Mouse (Mus musculus) liver, embryonic 13.5 days (tissue): ENCODE measurements around the gene Rassf3. TPM values are rescaled to one million over a fixed set of nuclear protein-coding genes. Genes with fewer than 3 reads are reported as not detected.

Source experiments
- ATAC-seq: fragments of 200-750 bp; cut with Nextera tagmentation; 2 replicates; pipeline ENCODE4 v1.8.0; 2017; ENCODE audit warnings: low read depth, mild to moderate bottlenecking, moderate number of reproducible peaks, moderate library complexity
- DNase-seq: peaks from one replicate; pipeline ENCODE4 v3.0.0; 2022
- H3K27ac ChIP-seq: fragments of 300-500 bp; sonication (generic); 2 replicates; pipeline ENCODE4 v1.5.1; 2015; ENCODE audit warnings: moderate library complexity, mild to moderate bottlenecking, inconsistent platforms
- H3K27me3 ChIP-seq: fragments of 300-500 bp; sonication (generic); 2 replicates; pipeline ENCODE4 v1.6.1; 2015; ENCODE audit warnings: mild to moderate bottlenecking, inconsistent platforms
- H3K36me3 ChIP-seq: fragments of 300-500 bp; sonication (generic); 2 replicates; pipeline ENCODE4 v1.6.1; 2015; ENCODE audit warnings: mild to moderate bottlenecking, inconsistent platforms
- H3K4me1 ChIP-seq: fragments of 300-500 bp; sonication (generic); replicated peaks from 2 replicates; pipeline ENCODE4 v1.6.1; 2015; ENCODE audit warnings: inconsistent platforms
- H3K4me2 ChIP-seq: fragments of 300-500 bp; sonication (generic); 2 replicates; pipeline ENCODE4 v1.6.1; 2015; ENCODE audit warnings: inconsistent platforms, mild to moderate bottlenecking, moderate library complexity
- H3K4me3 ChIP-seq: fragments of 300-500 bp; sonication (generic); replicated peaks from 2 replicates; pipeline ENCODE4 v1.5.1; 2015; ENCODE audit warnings: mild to moderate bottlenecking, inconsistent platforms
- H3K9ac ChIP-seq: fragments of 300-500 bp; sonication (generic); 2 replicates; pipeline ENCODE4 v1.6.1; 2015; ENCODE audit warnings: mild to moderate bottlenecking, inconsistent platforms
- H3K9me3 ChIP-seq: fragments of 300-500 bp; sonication (generic); replicated peaks from 2 replicates; pipeline ENCODE4 v1.6.1; 2016; ENCODE audit warnings: inconsistent platforms
- WGBS: fragments of 180-500 bp; shearing (Covaris S2); methylation state at CpG from one replicate; pipeline ENCODE4 v1.1.7; 2015; ENCODE audit not compliant: insufficient replicate concordance; 5-methylcytosine and 5-hydroxymethylcytosine counted together
- polyA plus RNA-seq: library from polyadenylated mRNA; unstranded; fragments of >200 nt; fragmentation: Nextera tagmentation; extraction: Ambion mirVana; gene quantifications from 2 replicates; pipeline ENCODE4 v1.2.1, GENCODE M21; 2015

Rassf3 gene
- 7.4 and 9.5 TPM in 2 replicates for polyA plus RNA-seq

GRCm38 (mm10) chr10:121476190-121476967 lies at the start of gene Rassf3:
Rassf3 (minus strand) TSS chr10:121476347.
- peak; percentile 94 for DNase-seq
- 1% methylated on average over 38 of the region's 62 CpGs for WGBS
- H3K27ac ChIP-seq: peak within 1 kb of the TSS; percentile 87
- H3K9me3 ChIP-seq: no peaks in the 10 kb centered on the region
- peaks cover 62% of the 10 kb centered on the region for H3K4me1 ChIP-seq
- peak within 1 kb of the TSS; percentile 80 for H3K4me3 ChIP-seq
- no peaks in the 10 kb centered on the region for H3K36me3 ChIP-seq
- H3K27me3 ChIP-seq: peaks cover 11% of the 10 kb centered on the region; the same call in 1 of the 2 replicates
- peak within 1 kb of the TSS; percentile 100 for H3K4me2 ChIP-seq
- peak; percentile 92 for ATAC-seq
- H3K9ac ChIP-seq: peak within 1 kb of the TSS; percentile 87

GRCm38 (mm10) chr10:121520923-121521585 lies 44.9 kb upstream of the Rassf3 start:
- Histone ChIP-seq H3K27ac (peak overlapping the region; percentile 47; the same call in 1 of the 2 replicates), H3K27me3 (no peaks in the 10 kb centered on the region), H3K4me1 (peaks cover 5% of the 10 kb centered on the region), H3K4me3 (no peak overlapping the region), H3K4me2 (no peak overlapping the region), H3K9me3 (no peaks in the 10 kb centered on the region), H3K9ac (no peak overlapping the region), H3K36me3 (no peaks in the 10 kb centered on the region)
- 55% methylated on average over 12 of the region's 12 CpGs for WGBS
- ATAC-seq (peak; percentile 35; the same call in 1 of the 2 replicates), DNase-seq (no peak)

GRCm38 (mm10) chr10:121519710-121520109 lies 43.6 kb upstream of the Rassf3 start:
- no peak for DNase-seq
- ATAC-seq: peak; percentile 21; the same call in 1 of the 2 replicates
- H3K36me3 ChIP-seq: no peaks in the 10 kb centered on the region
- H3K27ac ChIP-seq: no peak overlapping the region
- no peak overlapping the region for H3K4me3 ChIP-seq
- no peak overlapping the region for H3K4me2 ChIP-seq
- H3K4me1 ChIP-seq: peaks cover 8% of the 10 kb centered on the region
- 28% methylated on average over 2 of the region's 2 CpGs for WGBS
- H3K9ac ChIP-seq: no peak overlapping the region
- no peaks in the 10 kb centered on the region for H3K27me3 ChIP-seq
- H3K9me3 ChIP-seq: no peaks in the 10 kb centered on the region

- H3K27ac ChIP-seq: no peak overlapping the region; the same call in 1 of the 2 replicates
- ATAC-seq: peak; percentile 35
Observed at GRCm38 (mm10) chr10:121516008-121516600, 40.0 kb upstream of the Rassf3 start.

GRCm38 (mm10) chr10:121509751-121510643 lies 33.9 kb upstream of the Rassf3 start:
- 23% methylated on average over 24 of the region's 24 CpGs for WGBS
- peak overlapping the region; percentile 37 for H3K9ac ChIP-seq
- peak; percentile 14; the same call in 1 of the 2 replicates for ATAC-seq

More at GRCm38 (mm10) chr10:121516008-121516600, 40.0 kb upstream of the Rassf3 start:
- 27% methylated on average over 18 of the region's 18 CpGs for WGBS
- H3K4me1 ChIP-seq: peaks cover 8% of the 10 kb centered on the region
- H3K9me3 ChIP-seq: no peaks in the 10 kb centered on the region
- no peak overlapping the region for H3K9ac ChIP-seq
- H3K36me3 ChIP-seq: no peaks in the 10 kb centered on the region
- H3K27me3 ChIP-seq: no peaks in the 10 kb centered on the region
- H3K4me3 ChIP-seq: no peak overlapping the region
- no peak overlapping the region for H3K4me2 ChIP-seq
- DNase-seq: peak; percentile 65

GRCm38 (mm10) chr10:121507755-121508544 lies 31.8 kb upstream of the Rassf3 start:
- H3K27ac ChIP-seq: no peak overlapping the region; the same call in 1 of the 2 replicates
- H3K9ac ChIP-seq: no peak overlapping the region
- DNase-seq: no peak
- no peaks in the 10 kb centered on the region for H3K36me3 ChIP-seq
- H3K4me2 ChIP-seq: no peak overlapping the region
- 76% methylated on average over 16 of the region's 16 CpGs for WGBS
- no peak for ATAC-seq
- H3K9me3 ChIP-seq: no peaks in the 10 kb centered on the region
- H3K27me3 ChIP-seq: no peaks in the 10 kb centered on the region
- H3K4me3 ChIP-seq: no peak overlapping the region
- peaks cover 60% of the 10 kb centered on the region for H3K4me1 ChIP-seq

More at GRCm38 (mm10) chr10:121509751-121510643, 33.9 kb upstream of the Rassf3 start:
- Histone ChIP-seq H3K4me3 (peak overlapping the region; percentile 28), H3K27ac (peak overlapping the region; percentile 61), H3K27me3 (no peaks in the 10 kb centered on the region), H3K9me3 (no peaks in the 10 kb centered on the region), H3K4me1 (peaks cover 53% of the 10 kb centered on the region), H3K4me2 (peak overlapping the region; percentile 57), H3K36me3 (no peaks in the 10 kb centered on the region)
- DNase-seq: peak; percentile 32

- peak overlapping the region; percentile 39; the same call in 1 of the 2 replicates for H3K9ac ChIP-seq
- ATAC-seq (peak; percentile 64), DNase-seq (peak; percentile 80)
- H3K4me1 ChIP-seq: peaks cover 60% of the 10 kb centered on the region
- H3K4me2 ChIP-seq: 0 out of 2 replicates have a peak overlapping the region, but pooled peaks have one; percentile 6
- H3K4me3 ChIP-seq: no peak overlapping the region
- H3K36me3 ChIP-seq: no peaks in the 10 kb centered on the region
- WGBS: 47% methylated on average over 29 of the region's 29 CpGs
- H3K27me3 ChIP-seq: no peaks in the 10 kb centered on the region
- peak overlapping the region; percentile 86 for H3K27ac ChIP-seq
- H3K9me3 ChIP-seq: no peaks in the 10 kb centered on the region
Observed at GRCm38 (mm10) chr10:121506731-121507583, 30.8 kb upstream of the Rassf3 start.

- peak overlapping the region; percentile 76 for H3K4me2 ChIP-seq
- DNase-seq (no peak), ATAC-seq (no peak)
- H3K4me3 ChIP-seq: peak overlapping the region; percentile 52
- H3K36me3 ChIP-seq: no peaks in the 10 kb centered on the region
- H3K4me1 ChIP-seq: peaks cover 68% of the 10 kb centered on the region
- 47% methylated on average over 7 of the region's 7 CpGs for WGBS
- H3K27me3 ChIP-seq: no peaks in the 10 kb centered on the region
- no peaks in the 10 kb centered on the region for H3K9me3 ChIP-seq
- peak overlapping the region; percentile 67 for H3K9ac ChIP-seq
- peak overlapping the region; percentile 86 for H3K27ac ChIP-seq
Observed at GRCm38 (mm10) chr10:121505929-121506328, 29.8 kb upstream of the Rassf3 start.
